Mouse (Mus musculus): ENCODE data around the gene Rps9. TPM values are rescaled to one million over a fixed set of nuclear protein-coding genes. Genes with fewer than 3 reads are reported as not detected.

The Rps9 gene
- polyA plus RNA-seq (2016; fragmentation: Nextera tagmentation; extraction: Ambion mirVana), result 866 and 893 TPM in 2 replicates

DNA sequence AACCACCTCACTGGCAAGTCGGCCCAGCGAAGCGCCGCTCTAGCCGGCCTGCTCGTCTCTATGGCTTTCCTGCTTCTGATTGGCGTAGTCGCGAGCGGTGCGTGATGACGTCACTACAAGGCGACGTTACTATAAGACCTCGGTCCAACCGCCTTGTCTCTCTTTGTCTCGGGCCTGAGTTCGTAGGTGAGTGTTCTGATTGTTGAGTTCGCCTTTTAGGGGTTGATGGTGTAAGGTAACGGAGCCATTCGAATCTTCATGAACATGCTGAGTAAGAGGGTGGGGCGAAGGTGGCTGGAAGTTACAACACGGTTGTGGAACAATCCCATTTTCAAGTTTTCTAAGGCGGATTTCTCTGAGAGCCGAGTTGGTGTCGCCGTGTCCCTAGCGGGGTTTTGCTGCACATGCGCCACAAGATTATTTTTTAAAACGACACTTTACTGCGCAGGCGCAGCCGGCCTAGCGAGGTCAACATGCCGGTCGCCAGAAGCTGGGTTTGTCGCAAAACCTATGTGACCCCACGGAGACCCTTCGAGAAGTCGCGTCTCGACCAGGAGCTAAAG, at the start of gene Rps9:
TSS of gene Rps9 (plus strand) at position 115 of the 563 bp plus-strand sequence.
- Histone ChIP-seq H3K4me3 (peak within 1 kb of the TSS; percentile 96), H3K4me2 (peak within 1 kb of the TSS; percentile 96), H3K36me3 (peaks cover 60% of the 10 kb centered on the region), H3K27me3 (replicated peaks) (no peaks in the 10 kb centered on the region), H3K4me1 (replicated peaks) (peaks cover 20% of the 10 kb centered on the region), H3K9ac (peak within 1 kb of the TSS; percentile 93), H3K9me3 (replicated peaks) (no peaks in the 10 kb centered on the region), H3K27ac (ENCODE audit: poor library complexity, severe bottlenecking) (peak within 1 kb of the TSS; percentile 91)
- under 1% methylated on average over 42 of the region's 42 CpGs for WGBS
- peak; percentile 97 for ATAC-seq (ENCODE audit: insufficient number of reproducible peaks, low FRiP score)

DNA sequence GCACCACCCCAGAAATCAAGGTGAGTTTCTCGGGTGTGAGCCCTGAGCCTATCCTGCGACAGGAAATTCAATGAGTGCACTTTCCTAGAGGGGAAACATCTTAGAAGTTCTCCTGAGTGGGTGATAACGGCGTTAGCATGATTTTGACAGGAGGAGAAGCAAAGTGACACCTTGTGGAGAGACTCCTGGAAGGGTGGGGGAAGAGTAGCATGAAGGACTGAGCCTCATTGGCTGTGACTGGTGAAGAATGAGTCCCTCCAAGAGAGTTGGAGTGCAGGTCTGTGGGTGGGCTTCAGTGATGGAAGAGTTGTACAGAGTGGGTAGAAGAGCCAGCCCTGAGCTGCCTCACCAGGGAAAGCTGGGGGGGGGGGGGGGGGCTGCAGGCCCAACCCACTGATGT, 46.8 kb upstream of the Rps9 start:
- H3K4me2 ChIP-seq, result no peak overlapping the region
- H3K27me3 ChIP-seq (replicated peaks), result no peaks in the 10 kb centered on the region
- peaks cover 100% of the 10 kb centered on the region for H3K36me3 ChIP-seq
- 69% methylated on average over 4 of the region's 4 CpGs for WGBS
- no peaks in the 10 kb centered on the region for H3K9me3 ChIP-seq (replicated peaks)
- ATAC-seq (ENCODE audit: insufficient number of reproducible peaks, low FRiP score), result no peak
- no peak overlapping the region for H3K9ac ChIP-seq
- no peak overlapping the region for H3K4me3 ChIP-seq
- peaks cover 13% of the 10 kb centered on the region; the same call in 1 of the 2 replicates for H3K4me1 ChIP-seq (replicated peaks)
- no peak overlapping the region for H3K27ac ChIP-seq (ENCODE audit: poor library complexity, severe bottlenecking)

DNA sequence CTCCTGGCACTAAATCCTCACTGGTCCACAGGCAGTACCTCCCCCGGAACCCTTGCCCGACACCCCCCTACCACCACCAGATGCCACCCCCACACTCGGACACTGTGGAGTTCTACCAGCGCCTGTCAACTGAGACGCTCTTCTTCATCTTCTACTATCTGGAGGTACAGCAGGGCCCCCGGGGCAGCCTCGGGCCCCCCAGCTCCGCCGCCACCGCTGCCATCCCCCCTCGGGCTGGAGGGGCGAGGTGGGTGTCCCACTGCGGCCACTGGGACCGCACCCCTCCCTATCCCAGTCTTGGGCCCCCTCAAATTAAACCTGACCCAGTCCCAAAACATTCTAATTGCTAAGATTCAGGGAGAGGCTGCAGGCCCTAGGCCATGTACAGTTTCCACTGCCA, 45.2 kb upstream of the Rps9 start:
- peaks cover 98% of the 10 kb centered on the region for H3K36me3 ChIP-seq
- ATAC-seq (ENCODE audit: insufficient number of reproducible peaks, low FRiP score), result no peak
- no peak overlapping the region for H3K27ac ChIP-seq (ENCODE audit: poor library complexity, severe bottlenecking)
- no peaks in the 10 kb centered on the region for H3K9me3 ChIP-seq (replicated peaks)
- H3K4me3 ChIP-seq, result no peak overlapping the region
- 91% methylated on average over 14 of the region's 14 CpGs for WGBS
- no peak overlapping the region for H3K4me2 ChIP-seq
- H3K27me3 ChIP-seq (replicated peaks), result no peaks in the 10 kb centered on the region
- peaks cover 14% of the 10 kb centered on the region for H3K4me1 ChIP-seq (replicated peaks)
- no peak overlapping the region for H3K9ac ChIP-seq

DNA sequence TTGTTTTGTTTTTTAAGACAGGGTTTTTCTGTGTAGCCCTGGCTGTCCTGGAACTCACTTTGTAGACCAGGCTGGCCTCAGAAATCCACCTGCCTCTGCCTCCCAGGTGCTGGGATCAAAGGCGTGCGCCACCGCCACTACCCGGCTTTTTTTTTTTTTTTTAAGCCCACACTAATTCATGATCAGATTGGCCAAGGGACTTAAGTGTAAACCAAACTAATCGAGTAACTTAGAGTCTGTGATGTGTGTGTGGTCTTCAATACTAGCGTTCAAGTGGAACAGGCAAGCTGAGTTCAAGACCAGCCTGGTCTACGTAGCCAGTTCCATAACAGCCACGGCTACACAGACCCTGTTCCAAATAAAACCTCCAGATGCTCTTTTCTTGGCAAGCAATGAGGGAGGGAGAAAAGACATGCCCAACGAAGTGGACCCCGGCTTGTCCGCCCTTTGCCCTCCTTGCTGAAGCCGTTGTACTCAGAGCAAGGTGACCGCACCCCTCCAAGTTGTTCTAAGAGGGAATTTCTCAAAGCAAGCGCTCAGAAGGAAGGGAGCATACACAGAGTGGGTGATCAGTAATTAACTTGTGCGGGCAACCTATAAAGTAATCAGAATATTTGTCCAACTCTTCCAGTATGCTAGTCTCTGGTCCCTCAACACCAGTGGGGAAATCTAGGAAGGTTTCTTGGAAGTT, 39.1 kb upstream of the Rps9 start:
- WGBS, result 26% methylated on average over 15 of the region's 15 CpGs
- Histone ChIP-seq H3K27me3 (replicated peaks) (no peaks in the 10 kb centered on the region), H3K4me3 (peak overlapping the region; percentile 80), H3K4me2 (peak overlapping the region; percentile 90), H3K27ac (ENCODE audit: poor library complexity, severe bottlenecking) (peak overlapping the region; percentile 88), H3K36me3 (peaks cover 37% of the 10 kb centered on the region), H3K9ac (peak overlapping the region; percentile 85), H3K4me1 (replicated peaks) (peaks cover 31% of the 10 kb centered on the region), H3K9me3 (replicated peaks) (no peaks in the 10 kb centered on the region)
- peak; percentile 33; the same call in 1 of the 2 replicates for ATAC-seq (ENCODE audit: insufficient number of reproducible peaks, low FRiP score)

DNA sequence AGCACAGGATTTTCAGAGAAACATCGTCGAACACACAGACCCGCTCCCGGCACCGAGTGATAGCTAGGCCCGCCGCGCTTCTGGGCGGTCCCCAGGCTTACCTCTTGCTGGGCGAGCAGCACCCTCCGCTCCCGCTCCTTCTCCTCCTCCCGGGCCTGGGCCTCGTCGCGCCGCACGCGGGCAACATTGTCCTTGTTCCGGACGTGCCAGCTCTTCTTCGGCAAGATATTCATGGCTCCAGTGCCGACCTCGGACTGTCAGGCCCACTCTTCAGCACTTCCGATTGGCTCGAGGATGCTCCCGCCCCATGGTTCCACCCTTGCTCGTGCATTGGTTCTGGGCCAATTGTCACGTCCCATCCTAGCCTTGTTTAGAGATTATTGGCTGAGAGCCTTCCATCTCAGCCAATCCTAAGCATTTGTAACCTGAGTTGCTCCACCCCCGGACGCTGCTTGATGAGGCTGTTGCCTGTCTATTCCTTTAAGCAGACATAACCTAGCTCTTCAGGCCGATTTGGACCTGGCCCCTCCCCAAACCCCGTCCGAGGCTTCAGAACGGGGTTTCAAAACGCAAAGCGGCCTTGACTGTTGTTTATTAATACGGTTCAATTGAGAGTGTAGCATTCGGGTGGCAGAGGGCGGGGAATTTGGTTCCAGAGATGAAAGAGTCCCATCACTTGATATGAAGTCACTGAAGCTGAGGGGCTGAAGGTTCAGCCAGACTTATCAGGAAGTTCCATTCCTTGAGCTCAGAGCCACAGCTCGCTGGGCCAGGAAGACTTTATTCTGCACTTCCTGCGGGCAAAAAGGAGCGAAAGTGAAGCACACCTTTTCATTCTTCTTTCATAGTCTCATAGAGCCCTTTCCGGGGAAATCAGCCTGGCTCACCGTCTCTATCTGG, 38.3 kb upstream of the Rps9 start, which contains the start of gene Leng1:
TSS of gene Leng1 (minus strand) at position 626 of the 900 bp plus-strand sequence.
- 4% methylated on average over 45 of the region's 45 CpGs for WGBS
- peak; percentile 98 for ATAC-seq (ENCODE audit: insufficient number of reproducible peaks, low FRiP score)
- H3K4me1 ChIP-seq (replicated peaks), result peaks cover 31% of the 10 kb centered on the region
- no peaks in the 10 kb centered on the region for H3K9me3 ChIP-seq (replicated peaks)
- H3K9ac ChIP-seq, result peak within 1 kb of the TSS; percentile 85
- no peaks in the 10 kb centered on the region for H3K27me3 ChIP-seq (replicated peaks)
- H3K4me2 ChIP-seq, result peak within 1 kb of the TSS; percentile 90
- H3K4me3 ChIP-seq, result peak within 1 kb of the TSS; percentile 80
- H3K27ac ChIP-seq (ENCODE audit: poor library complexity, severe bottlenecking), result peak within 1 kb of the TSS; percentile 88
- peaks cover 29% of the 10 kb centered on the region for H3K36me3 ChIP-seq

DNA sequence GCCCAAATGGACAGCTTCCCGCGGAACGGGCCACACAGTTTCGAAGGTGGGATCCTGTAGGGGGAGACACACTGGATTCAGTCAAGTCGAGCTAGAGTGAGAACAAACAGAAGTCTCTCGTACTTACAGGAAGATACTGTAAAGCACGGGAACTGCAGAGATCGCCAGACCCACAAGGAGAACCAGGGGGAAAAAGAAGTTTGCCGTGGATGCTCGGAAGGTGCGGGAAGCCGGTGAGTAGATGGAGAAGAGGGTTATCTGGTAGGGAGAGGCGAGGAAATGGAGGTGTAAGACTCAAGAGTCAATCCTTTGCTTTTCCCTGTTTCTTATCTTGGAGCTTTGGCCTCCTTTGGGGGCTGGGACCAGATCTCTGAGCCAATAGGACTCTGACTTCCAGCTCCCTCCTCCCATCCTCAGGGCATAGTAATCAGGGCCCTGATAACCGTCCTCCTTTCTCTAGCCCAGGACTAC, 36.8 kb upstream of the Rps9 start:
- H3K4me3 ChIP-seq, result peak overlapping the region; percentile 35
- peaks cover 14% of the 10 kb centered on the region for H3K36me3 ChIP-seq
- peak overlapping the region; percentile 40; the same call in 1 of the 2 replicates for H3K27ac ChIP-seq (ENCODE audit: poor library complexity, severe bottlenecking)
- H3K27me3 ChIP-seq (replicated peaks), result no peaks in the 10 kb centered on the region
- H3K9ac ChIP-seq, result peak overlapping the region; percentile 60
- peak overlapping the region; percentile 64 for H3K4me2 ChIP-seq
- H3K9me3 ChIP-seq (replicated peaks), result no peaks in the 10 kb centered on the region
- WGBS, result 5% methylated on average over 14 of the region's 14 CpGs
- ATAC-seq (ENCODE audit: insufficient number of reproducible peaks, low FRiP score), result no peak
- H3K4me1 ChIP-seq (replicated peaks), result peaks cover 31% of the 10 kb centered on the region

DNA sequence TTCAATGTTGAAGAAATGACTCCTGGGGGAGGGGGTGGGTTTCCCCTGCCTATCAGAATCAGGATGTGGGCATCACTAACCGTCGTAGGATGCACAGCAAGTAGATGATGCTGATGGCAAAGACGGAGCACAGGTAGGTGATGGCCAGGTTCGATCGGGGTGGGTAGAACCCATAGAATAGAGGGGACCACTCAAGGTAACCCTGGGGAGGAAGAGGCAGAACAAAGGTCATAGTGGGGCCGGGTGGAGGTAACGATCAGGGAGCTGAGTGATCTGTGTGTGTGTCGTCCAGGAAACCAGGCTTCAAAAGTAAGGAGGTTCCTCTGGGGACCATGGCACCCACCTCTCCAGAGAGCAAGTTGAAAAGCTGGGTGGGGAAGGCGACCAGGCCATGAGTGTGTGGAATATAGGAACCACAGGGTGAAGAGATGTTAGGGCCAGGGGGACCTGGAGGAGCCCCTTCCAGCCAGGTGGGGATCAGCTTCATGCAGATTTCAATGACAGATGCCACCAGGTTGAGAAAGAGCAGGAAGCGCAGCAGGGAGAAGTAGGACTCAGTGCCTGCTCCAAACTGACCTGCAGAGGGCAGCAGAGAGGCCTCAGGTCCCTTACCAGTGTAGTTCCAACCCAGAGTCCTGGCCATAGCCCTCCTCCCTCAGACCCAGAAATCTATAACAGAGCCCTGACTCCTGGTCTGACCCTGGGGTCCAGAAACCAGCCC, 29.1 kb upstream of the Rps9 start:
- no peaks in the 10 kb centered on the region for H3K27me3 ChIP-seq (replicated peaks)

DNA sequence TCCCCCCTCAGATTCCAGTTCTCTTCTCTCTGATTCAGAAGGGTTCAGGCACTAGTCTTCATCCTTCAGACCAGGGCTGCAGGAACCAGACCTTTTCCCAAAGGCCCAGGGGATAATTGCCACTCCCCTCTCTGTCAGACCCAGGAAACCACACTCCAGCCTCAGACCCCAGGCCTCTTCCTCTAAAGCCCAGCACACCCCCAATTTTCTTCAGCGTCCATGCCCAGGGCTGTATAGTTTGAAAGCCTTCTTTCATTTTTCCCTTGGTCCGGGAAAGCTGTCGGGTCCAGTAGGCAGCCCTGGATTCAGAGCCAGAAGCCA, 28.6 kb upstream of the Rps9 start:
- ATAC-seq (ENCODE audit: insufficient number of reproducible peaks, low FRiP score), result no peak; the same call in 1 of the 2 replicates
- Histone ChIP-seq H3K27me3 (replicated peaks) (no peaks in the 10 kb centered on the region), H3K36me3 (peaks cover 10% of the 10 kb centered on the region), H3K4me3 (no peak overlapping the region), H3K4me2 (no peak overlapping the region), H3K27ac (ENCODE audit: poor library complexity, severe bottlenecking) (no peak overlapping the region), H3K9me3 (replicated peaks) (no peaks in the 10 kb centered on the region), H3K9ac (no peak overlapping the region), H3K4me1 (replicated peaks) (no peaks in the 10 kb centered on the region)
- 74% methylated on average over 3 of the region's 3 CpGs for WGBS

More for the DNA sequence above, 29.1 kb upstream of the Rps9 start:
- ATAC-seq (ENCODE audit: insufficient number of reproducible peaks, low FRiP score), result peak; percentile 77
- Histone ChIP-seq H3K27ac (ENCODE audit: poor library complexity, severe bottlenecking) (no peak overlapping the region), H3K4me1 (replicated peaks) (no peaks in the 10 kb centered on the region), H3K4me3 (no peak overlapping the region), H3K4me2 (no peak overlapping the region), H3K9ac (no peak overlapping the region), H3K9me3 (replicated peaks) (no peaks in the 10 kb centered on the region), H3K36me3 (peaks cover 9% of the 10 kb centered on the region; the same call in 1 of the 2 replicates)
- 64% methylated on average over 10 of the region's 10 CpGs for WGBS

DNA sequence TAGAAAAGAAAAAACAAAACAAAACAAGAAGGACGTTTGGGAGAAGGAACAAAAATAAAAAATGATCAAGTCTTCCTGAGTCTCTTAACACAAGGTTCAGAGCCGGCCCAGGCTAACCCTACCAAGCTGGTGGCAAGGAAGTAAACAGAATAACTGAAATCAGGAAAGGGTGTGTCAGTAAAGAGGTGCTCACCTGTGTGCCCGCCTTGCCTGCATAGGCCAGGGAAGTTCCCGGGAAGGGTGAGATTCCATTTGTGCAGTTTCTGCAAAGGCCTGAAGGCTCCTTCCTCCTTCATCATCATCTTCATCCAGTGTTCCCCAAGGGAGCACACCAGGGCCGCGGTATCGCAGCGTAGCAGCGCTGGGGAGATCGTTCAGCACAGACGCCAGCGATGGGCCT, 27.4 kb upstream of the Rps9 start:
- no peak overlapping the region for H3K4me2 ChIP-seq
- H3K4me1 ChIP-seq (replicated peaks), result no peaks in the 10 kb centered on the region
- H3K9me3 ChIP-seq (replicated peaks), result no peaks in the 10 kb centered on the region
- no peak overlapping the region for H3K9ac ChIP-seq
- 84% methylated on average over 12 of the region's 12 CpGs for WGBS
- H3K27me3 ChIP-seq (replicated peaks), result no peaks in the 10 kb centered on the region
- no peak overlapping the region for H3K4me3 ChIP-seq
- H3K27ac ChIP-seq (ENCODE audit: poor library complexity, severe bottlenecking), result no peak overlapping the region
- no peak for ATAC-seq (ENCODE audit: insufficient number of reproducible peaks, low FRiP score)
- H3K36me3 ChIP-seq, result peaks cover 18% of the 10 kb centered on the region

DNA sequence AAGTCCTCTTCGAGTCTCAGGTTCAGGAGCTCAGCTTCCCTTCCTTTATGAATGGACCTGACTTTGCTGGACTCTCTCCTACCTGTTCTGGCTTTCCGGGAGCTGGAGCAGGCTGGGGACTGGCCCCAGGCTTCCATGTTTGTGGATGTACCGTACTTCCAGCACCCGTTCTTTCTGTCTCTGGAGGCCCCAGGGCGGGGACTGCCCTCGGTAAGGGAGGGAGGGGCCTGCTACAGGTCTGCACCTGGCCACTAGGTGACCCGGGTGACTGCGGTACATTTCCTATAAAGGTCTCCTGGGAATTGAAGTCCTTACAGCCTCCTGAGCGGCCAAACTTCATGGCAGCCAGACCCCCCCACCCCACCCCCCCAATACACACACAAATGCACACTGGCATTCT, 26.5 kb upstream of the Rps9 start, which contains the start of gene Tmc4:
TSS of gene Tmc4 (minus strand) at position 212 of the 400 bp plus-strand sequence.
- Histone ChIP-seq H3K4me3 (no peak within 1 kb of the TSS), H3K36me3 (peaks cover 18% of the 10 kb centered on the region), H3K27me3 (replicated peaks) (no peaks in the 10 kb centered on the region), H3K4me2 (no peak within 1 kb of the TSS), H3K9ac (no peak within 1 kb of the TSS), H3K27ac (ENCODE audit: poor library complexity, severe bottlenecking) (no peak within 1 kb of the TSS), H3K4me1 (replicated peaks) (no peaks in the 10 kb centered on the region), H3K9me3 (replicated peaks) (no peaks in the 10 kb centered on the region)
- 56% methylated on average over 9 of the region's 9 CpGs for WGBS
- no peak for ATAC-seq (ENCODE audit: insufficient number of reproducible peaks, low FRiP score)

Measured in heart, embryonic 12.5 days (tissue).